In the genomic region with DNA sequence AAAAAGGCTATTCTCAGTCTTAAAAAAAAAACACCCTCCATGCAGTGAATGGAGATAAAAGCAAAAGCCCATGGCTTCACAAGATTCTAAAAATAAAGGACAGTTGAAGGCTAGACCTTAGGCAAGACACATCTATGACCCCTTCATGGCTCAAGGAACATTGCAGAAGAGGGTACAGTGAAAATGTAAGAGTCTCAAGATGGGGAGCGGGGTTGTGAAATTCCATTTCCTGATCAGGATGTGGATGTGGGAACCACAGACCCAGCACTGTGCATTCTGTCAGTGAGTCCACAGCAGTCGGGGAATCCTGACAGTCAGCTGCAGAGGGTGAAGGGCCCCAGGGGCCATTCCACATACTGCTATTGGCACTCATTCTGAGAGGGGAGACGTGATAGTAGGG, we compare ENCODE assay signal across 19 mouse cellular contexts. TPM values are rescaled to one million over a fixed set of nuclear protein-coding genes. Genes with fewer than 3 reads are reported as not detected.
DNase-seq lines count a peak whose midpoint lies in the region; ATAC-seq and TF ChIP-seq lines count a peak whose summit lies in the region.
"Had no signal": no experiment of that assay in that cellular context is flagged by ENCODE, and none has a peak within 500 bp of the region (broad histone marks: within the 10 kb centered on the region; RNA-seq: fewer than 3 reads in every experiment).

No protein-coding gene starts in this region.

- H3K9me3 ChIP-seq in embryonic facial prominence, embryonic 12.5 days = no peaks in the 10 kb centered on the region
- H3K9me3 ChIP-seq in embryonic facial prominence, embryonic 10.5 days = no peaks in the 10 kb centered on the region
- H3K9me3 ChIP-seq in midbrain, postnatal 0 days (ENCODE audit: low read length) = no peaks in the 10 kb centered on the region
- H3K9me3 ChIP-seq: forebrain, embryonic 13.5 days; forebrain, embryonic 15.5 days had no signal

- H3K9ac ChIP-seq in embryonic facial prominence, embryonic 12.5 days = no peak overlapping the region
- no peak overlapping the region for H3K9ac ChIP-seq in midbrain, postnatal 0 days (replicated peaks; ENCODE audit: low read length, poor library complexity, severe bottlenecking)
- H3K9ac ChIP-seq: forebrain, embryonic 13.5 days; forebrain, embryonic 15.5 days; forebrain, postnatal 0 days had no signal

- TF ChIP-seq CTCF in midbrain, postnatal 0 days (IDR thresholded peaks at IDR 0.05) = no peak

- DNase-seq in embryonic facial prominence, embryonic 10.5 days (ENCODE audit: low spot score) = no peak
- DNase-seq in 416B (ENCODE audit: low read depth) = peak; percentile 66
- DNase-seq in midbrain, postnatal 0 days (ENCODE audit: low spot score) = no peak
- no peak for DNase-seq in testis, postnatal 10 days (ENCODE audit: low spot score)
- DNase-seq: adrenal gland, adult 2 months; adrenal gland, postnatal 10 days; adrenal gland, postnatal 25 days; cerebellum, adult 11 months; cerebellum, adult 18-20 months; cerebellum, adult 8-10 months; cerebellum, adult 9-11 months; cerebellum, postnatal 14 days; cerebellum, postnatal 36 days; forebrain, postnatal 0 days had no signal

- 76% methylated on average over 3 of the region's 3 CpGs for WGBS in embryonic facial prominence, embryonic 12.5 days
- WGBS in embryonic facial prominence, embryonic 10.5 days = 78% methylated on average over 3 of the region's 3 CpGs
- WGBS in midbrain, postnatal 0 days = 88% methylated on average over 3 of the region's 3 CpGs

- no peak overlapping the region for H3K27ac ChIP-seq in embryonic facial prominence, embryonic 12.5 days
- no peak overlapping the region for H3K27ac ChIP-seq in embryonic facial prominence, embryonic 10.5 days (replicated peaks)
- no peak overlapping the region for H3K27ac ChIP-seq in midbrain, postnatal 0 days (ENCODE audit: low read depth, low read length)
- H3K27ac ChIP-seq: forebrain, embryonic 13.5 days; forebrain, embryonic 15.5 days had no signal

- no peaks in the 10 kb centered on the region for H3K27me3 ChIP-seq in embryonic facial prominence, embryonic 12.5 days
- H3K27me3 ChIP-seq in embryonic facial prominence, embryonic 10.5 days (replicated peaks; ENCODE audit: low read depth, poor library complexity, severe bottlenecking) = no peaks in the 10 kb centered on the region
- H3K27me3 ChIP-seq in midbrain, postnatal 0 days (ENCODE audit: insufficient read depth, low read length) = no peaks in the 10 kb centered on the region
- H3K27me3 ChIP-seq: forebrain, embryonic 13.5 days; forebrain, embryonic 15.5 days had no signal

- peak; percentile 35; the same call in 1 of the 2 replicates for ATAC-seq in embryonic facial prominence, embryonic 12.5 days (ENCODE audit: insufficient number of reproducible peaks, insufficient read depth, low FRiP score, low TSS enrichment)
- peak; percentile 90 for ATAC-seq in granulocyte monocyte progenitor cell, adult 5-6 weeks (replicated peaks; ENCODE audit: poor library complexity, severe bottlenecking)
- ATAC-seq in megakaryocyte progenitor cell, adult 5-6 weeks (replicated peaks; ENCODE audit: poor library complexity) = peak; percentile 88
- no peak for ATAC-seq in midbrain, postnatal 0 days (ENCODE audit: low FRiP score)
- ATAC-seq: forebrain, embryonic 13.5 days; forebrain, embryonic 15.5 days; forebrain, postnatal 0 days had no signal

- no peak overlapping the region for H3K4me2 ChIP-seq in embryonic facial prominence, embryonic 12.5 days (replicated peaks)
- H3K4me2 ChIP-seq in midbrain, postnatal 0 days (ENCODE audit: low read depth, low read length, poor library complexity, severe bottlenecking) = no peak overlapping the region
- H3K4me2 ChIP-seq: forebrain, embryonic 13.5 days; forebrain, embryonic 15.5 days had no signal

- no peaks in the 10 kb centered on the region for H3K36me3 ChIP-seq in embryonic facial prominence, embryonic 12.5 days
- peaks cover 31% of the 10 kb centered on the region for H3K36me3 ChIP-seq in embryonic facial prominence, embryonic 10.5 days (replicated peaks)
- H3K36me3 ChIP-seq in midbrain, postnatal 0 days (ENCODE audit: insufficient read depth, low read length) = no peaks in the 10 kb centered on the region
- H3K36me3 ChIP-seq: forebrain, embryonic 15.5 days had no signal

- peaks cover 16% of the 10 kb centered on the region for H3K4me1 ChIP-seq in embryonic facial prominence, embryonic 12.5 days
- peaks cover 37% of the 10 kb centered on the region for H3K4me1 ChIP-seq in embryonic facial prominence, embryonic 10.5 days
- no peaks in the 10 kb centered on the region for H3K4me1 ChIP-seq in midbrain, postnatal 0 days (ENCODE audit: insufficient read depth, low read length)

- no peak overlapping the region for H3K4me3 ChIP-seq in embryonic facial prominence, embryonic 12.5 days
- H3K4me3 ChIP-seq in embryonic facial prominence, embryonic 10.5 days = no peak overlapping the region
- no peak overlapping the region for H3K4me3 ChIP-seq in midbrain, postnatal 0 days (ENCODE audit: low read depth, low read length)
- H3K4me3 ChIP-seq: forebrain, embryonic 13.5 days; forebrain, embryonic 15.5 days had no signal

RNA-seq across cellular contexts. Expression of a gene that starts 48.5 kb away (rescaled TPM):
- 63.2 and 64.2 TPM in 2 replicates for polyA plus RNA-seq in embryonic facial prominence, embryonic 12.5 days (2016; fragmentation: Nextera tagmentation; extraction: Ambion mirVana)
- polyA plus RNA-seq in embryonic facial prominence, embryonic 10.5 days (2016; fragmentation: Nextera tagmentation; extraction: Ambion mirVana) = 82.8 and 88.2 TPM in 2 replicates
- total RNA-seq in granulocyte monocyte progenitor cell, adult 5-6 weeks (2014; fragmentation: Nextera tagmentation) = 25.2 and 33.8 TPM in 2 replicates
- total RNA-seq in granulocyte monocyte progenitor cell, adult 5-6 weeks (2017) = 22.0 and 25.1 TPM in 2 replicates
- total RNA-seq in megakaryocyte progenitor cell, adult 5-6 weeks (2015) = 20.1 and 22.1 TPM in 2 replicates
- total RNA-seq in megakaryocyte progenitor cell, adult 5-6 weeks (2017) = 28.6 and 30.7 TPM in 2 replicates
- total RNA-seq in midbrain, postnatal 0 days (2014; rRNA removed) = 19.6 and 21.9 TPM in 2 replicates
- polyA plus RNA-seq in midbrain, postnatal 0 days (2015; fragmentation: Nextera tagmentation; extraction: Ambion mirVana) = 37.4 and 38.7 TPM in 2 replicates

RNA-seq across cellular contexts. Expression of a gene that starts 48.6 kb away (rescaled TPM):
- 46.4 and 47.9 TPM in 2 replicates for polyA plus RNA-seq in embryonic facial prominence, embryonic 12.5 days (2016; fragmentation: Nextera tagmentation; extraction: Ambion mirVana)
- polyA plus RNA-seq in embryonic facial prominence, embryonic 10.5 days (2016; fragmentation: Nextera tagmentation; extraction: Ambion mirVana) = 52.9 and 55.0 TPM in 2 replicates
- total RNA-seq in granulocyte monocyte progenitor cell, adult 5-6 weeks (2014; fragmentation: Nextera tagmentation) = 49.8 and 58.1 TPM in 2 replicates
- total RNA-seq in granulocyte monocyte progenitor cell, adult 5-6 weeks (2017) = 55.8 and 65.4 TPM in 2 replicates
- 43.6 and 48.4 TPM in 2 replicates for total RNA-seq in megakaryocyte progenitor cell, adult 5-6 weeks (2015)
- 64.4 and 73.5 TPM in 2 replicates for total RNA-seq in megakaryocyte progenitor cell, adult 5-6 weeks (2017)
- total RNA-seq in midbrain, postnatal 0 days (2014; rRNA removed) = 41.8 and 48.9 TPM in 2 replicates
- 51.5 and 52.8 TPM in 2 replicates for polyA plus RNA-seq in midbrain, postnatal 0 days (2015; fragmentation: Nextera tagmentation; extraction: Ambion mirVana)
